Mouse (Mus musculus): ENCODE measurements around the gene Zfp385b. TPM values are rescaled to one million over a fixed set of nuclear protein-coding genes. Genes with fewer than 3 reads are reported as not detected.
A peak's percentile ranks its signal among the peaks of the same experiment; 100 is the strongest.

Zfp385b gene
- polyA plus RNA-seq, 1 experiment from 2014 or later = 6.8 TPM

- H3K9me3 ChIP-seq (ENCODE audit: control insufficient read depth, low read length) = no peaks in the 10 kb centered on the region
- H3K4me3 ChIP-seq (ENCODE audit: low read length) = no peak overlapping the region
- H3K27ac ChIP-seq (ENCODE audit: low read length) = no peak overlapping the region
- 83% methylated on average over 4 of the region's 4 CpGs for WGBS
- no peaks in the 10 kb centered on the region for H3K4me1 ChIP-seq (ENCODE audit: control insufficient read depth, insufficient read depth, low read length)
- no peaks in the 10 kb centered on the region for H3K27me3 ChIP-seq (replicated peaks; ENCODE audit: control insufficient read depth, insufficient read depth, low read length)
- no peaks in the 10 kb centered on the region for H3K36me3 ChIP-seq (ENCODE audit: control insufficient read depth, insufficient read depth, low read length)
- ATAC-seq = no peak
- H3K4me2 ChIP-seq (ENCODE audit: low read depth, low read length) = no peak overlapping the region
- no peak overlapping the region for H3K9ac ChIP-seq (ENCODE audit: low read depth, low read length)
Measured at GRCm38 (mm10) chr2:77556938-77557337, 262.5 kb downstream of the Zfp385b start.

DNA sequence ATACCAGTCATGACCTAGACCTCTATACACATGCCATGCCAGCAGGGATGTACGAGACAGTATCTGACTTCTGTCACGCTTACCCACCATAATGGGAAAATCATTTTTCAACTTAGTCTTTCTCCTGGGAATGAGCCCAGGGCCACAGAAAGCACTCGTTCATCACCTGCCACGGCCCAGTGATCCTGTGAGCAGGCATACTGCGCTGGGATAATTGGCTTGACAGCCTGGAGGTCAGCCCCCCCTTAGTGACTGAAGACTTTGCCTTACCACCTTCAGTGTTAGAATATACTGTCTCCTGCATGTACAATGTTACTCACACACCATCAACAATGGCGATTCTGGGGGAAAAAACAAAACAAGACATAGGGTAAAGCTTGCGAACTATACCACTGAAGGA is 263.5 kb downstream of the Zfp385b start:
- Histone ChIP-seq H3K27ac (ENCODE audit: low read length) (no peak overlapping the region), H3K4me2 (ENCODE audit: low read depth, low read length) (no peak overlapping the region), H3K27me3 (replicated peaks; ENCODE audit: control insufficient read depth, insufficient read depth, low read length) (no peaks in the 10 kb centered on the region), H3K9ac (ENCODE audit: low read depth, low read length) (no peak overlapping the region), H3K4me3 (ENCODE audit: low read length) (no peak overlapping the region), H3K9me3 (ENCODE audit: control insufficient read depth, low read length) (no peaks in the 10 kb centered on the region), H3K4me1 (ENCODE audit: control insufficient read depth, insufficient read depth, low read length) (no peaks in the 10 kb centered on the region), H3K36me3 (ENCODE audit: control insufficient read depth, insufficient read depth, low read length) (no peaks in the 10 kb centered on the region)
- ATAC-seq = no peak
- WGBS = 80% methylated on average over 7 of the region's 7 CpGs

- Histone ChIP-seq H3K4me1 (ENCODE audit: control insufficient read depth, insufficient read depth, low read length) (no peaks in the 10 kb centered on the region), H3K9me3 (ENCODE audit: control insufficient read depth, low read length) (no peaks in the 10 kb centered on the region), H3K9ac (ENCODE audit: low read depth, low read length) (no peak overlapping the region), H3K27me3 (replicated peaks; ENCODE audit: control insufficient read depth, insufficient read depth, low read length) (no peaks in the 10 kb centered on the region), H3K4me2 (ENCODE audit: low read depth, low read length) (no peak overlapping the region), H3K27ac (ENCODE audit: low read length) (no peak overlapping the region), H3K4me3 (ENCODE audit: low read length) (no peak overlapping the region), H3K36me3 (ENCODE audit: control insufficient read depth, insufficient read depth, low read length) (no peaks in the 10 kb centered on the region)
- WGBS = 36% methylated on average over 8 of the region's 8 CpGs
- no peak for ATAC-seq
Measured at GRCm38 (mm10) chr2:77552675-77553074, 266.8 kb downstream of the Zfp385b start.

- Histone ChIP-seq H3K9me3 (ENCODE audit: control insufficient read depth, low read length) (no peaks in the 10 kb centered on the region), H3K36me3 (ENCODE audit: control insufficient read depth, insufficient read depth, low read length) (no peaks in the 10 kb centered on the region), H3K27ac (ENCODE audit: low read length) (no peak overlapping the region), H3K4me3 (ENCODE audit: low read length) (no peak overlapping the region), H3K4me2 (ENCODE audit: low read depth, low read length) (no peak overlapping the region), H3K27me3 (replicated peaks; ENCODE audit: control insufficient read depth, insufficient read depth, low read length) (no peaks in the 10 kb centered on the region), H3K9ac (ENCODE audit: low read depth, low read length) (no peak overlapping the region), H3K4me1 (ENCODE audit: control insufficient read depth, insufficient read depth, low read length) (peaks cover 6% of the 10 kb centered on the region; the same call in 1 of the 2 replicates)
- 18% methylated on average over 1 of the region's 1 CpGs for WGBS
- ATAC-seq = 0 out of 2 replicates have a peak, but pooled peaks have one; percentile 34
Measured at GRCm38 (mm10) chr2:77543388-77543787, 276.1 kb downstream of the Zfp385b start.

- H3K4me1 ChIP-seq (ENCODE audit: control insufficient read depth, insufficient read depth, low read length) = peaks cover 6% of the 10 kb centered on the region; the same call in 1 of the 2 replicates
- H3K4me2 ChIP-seq (ENCODE audit: low read depth, low read length) = no peak overlapping the region
- H3K4me3 ChIP-seq (ENCODE audit: low read length) = no peak overlapping the region
- no peak overlapping the region for H3K9ac ChIP-seq (ENCODE audit: low read depth, low read length)
- H3K27ac ChIP-seq (ENCODE audit: low read length) = peak overlapping the region; percentile 54; the same call in 1 of the 2 replicates
- peak; percentile 91 for ATAC-seq
- H3K9me3 ChIP-seq (ENCODE audit: control insufficient read depth, low read length) = no peaks in the 10 kb centered on the region
- no peaks in the 10 kb centered on the region for H3K27me3 ChIP-seq (replicated peaks; ENCODE audit: control insufficient read depth, insufficient read depth, low read length)
- WGBS = 38% methylated on average over 2 of the region's 2 CpGs
- no peaks in the 10 kb centered on the region for H3K36me3 ChIP-seq (ENCODE audit: control insufficient read depth, insufficient read depth, low read length)
Measured at GRCm38 (mm10) chr2:77542605-77543004, 276.8 kb downstream of the Zfp385b start.

- WGBS = 87% methylated on average over 4 of the region's 4 CpGs
- no peak overlapping the region for H3K9ac ChIP-seq (ENCODE audit: low read depth, low read length)
Measured at GRCm38 (mm10) chr2:77541681-77542080, 277.8 kb downstream of the Zfp385b start.

GRCm38 (mm10) chr2:77540860-77541259 is 278.6 kb downstream of the Zfp385b start:
- Histone ChIP-seq H3K4me1 (ENCODE audit: control insufficient read depth, insufficient read depth, low read length) (peaks cover 6% of the 10 kb centered on the region; the same call in 1 of the 2 replicates), H3K27ac (ENCODE audit: low read length) (no peak overlapping the region), H3K4me3 (ENCODE audit: low read length) (no peak overlapping the region), H3K4me2 (ENCODE audit: low read depth, low read length) (no peak overlapping the region), H3K9ac (ENCODE audit: low read depth, low read length) (no peak overlapping the region), H3K27me3 (replicated peaks; ENCODE audit: control insufficient read depth, insufficient read depth, low read length) (no peaks in the 10 kb centered on the region), H3K9me3 (ENCODE audit: control insufficient read depth, low read length) (no peaks in the 10 kb centered on the region), H3K36me3 (ENCODE audit: control insufficient read depth, insufficient read depth, low read length) (no peaks in the 10 kb centered on the region)
- no peak; the same call in 1 of the 2 replicates for ATAC-seq
- 45% methylated on average over 3 of the region's 3 CpGs for WGBS

More at GRCm38 (mm10) chr2:77541681-77542080, 277.8 kb downstream of the Zfp385b start:
- peaks cover 6% of the 10 kb centered on the region; the same call in 1 of the 2 replicates for H3K4me1 ChIP-seq (ENCODE audit: control insufficient read depth, insufficient read depth, low read length)
- H3K4me2 ChIP-seq (ENCODE audit: low read depth, low read length) = no peak overlapping the region
- H3K4me3 ChIP-seq (ENCODE audit: low read length) = no peak overlapping the region
- no peaks in the 10 kb centered on the region for H3K36me3 ChIP-seq (ENCODE audit: control insufficient read depth, insufficient read depth, low read length)
- no peaks in the 10 kb centered on the region for H3K27me3 ChIP-seq (replicated peaks; ENCODE audit: control insufficient read depth, insufficient read depth, low read length)
- no peak for ATAC-seq
- H3K27ac ChIP-seq (ENCODE audit: low read length) = no peak overlapping the region
- H3K9me3 ChIP-seq (ENCODE audit: control insufficient read depth, low read length) = no peaks in the 10 kb centered on the region

DNA sequence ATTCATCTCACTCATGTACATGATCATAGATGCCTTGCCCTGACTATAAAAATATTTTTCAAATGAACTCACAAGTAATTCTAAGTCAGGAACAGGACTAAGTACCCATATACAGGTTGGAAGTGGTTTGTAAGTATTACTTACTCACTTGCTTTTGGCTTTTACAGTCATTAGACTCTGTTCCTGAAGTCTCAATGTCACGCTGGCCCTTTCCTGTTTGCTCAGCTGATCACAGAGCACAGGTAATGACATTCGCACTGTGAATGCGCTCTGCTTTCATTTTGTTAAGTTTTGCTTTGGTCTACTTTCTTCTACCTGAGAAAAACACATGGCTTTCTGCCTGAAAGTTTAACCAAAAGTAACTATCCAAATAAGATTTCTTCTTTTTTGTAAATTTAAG is 282.9 kb downstream of the Zfp385b start:
- no peak overlapping the region for H3K4me2 ChIP-seq (ENCODE audit: low read depth, low read length)
- no peak overlapping the region for H3K9ac ChIP-seq (ENCODE audit: low read depth, low read length)
- H3K27ac ChIP-seq (ENCODE audit: low read length) = no peak overlapping the region
- WGBS = 64% methylated on average over 3 of the region's 3 CpGs
- H3K4me3 ChIP-seq (ENCODE audit: low read length) = no peak overlapping the region
- no peaks in the 10 kb centered on the region for H3K9me3 ChIP-seq (ENCODE audit: control insufficient read depth, low read length)
- H3K4me1 ChIP-seq (ENCODE audit: control insufficient read depth, insufficient read depth, low read length) = no peaks in the 10 kb centered on the region; the same call in 1 of the 2 replicates
- no peaks in the 10 kb centered on the region for H3K27me3 ChIP-seq (replicated peaks; ENCODE audit: control insufficient read depth, insufficient read depth, low read length)
- ATAC-seq = peak; percentile 64; the same call in 1 of the 2 replicates
- H3K36me3 ChIP-seq (ENCODE audit: control insufficient read depth, insufficient read depth, low read length) = no peaks in the 10 kb centered on the region

DNA sequence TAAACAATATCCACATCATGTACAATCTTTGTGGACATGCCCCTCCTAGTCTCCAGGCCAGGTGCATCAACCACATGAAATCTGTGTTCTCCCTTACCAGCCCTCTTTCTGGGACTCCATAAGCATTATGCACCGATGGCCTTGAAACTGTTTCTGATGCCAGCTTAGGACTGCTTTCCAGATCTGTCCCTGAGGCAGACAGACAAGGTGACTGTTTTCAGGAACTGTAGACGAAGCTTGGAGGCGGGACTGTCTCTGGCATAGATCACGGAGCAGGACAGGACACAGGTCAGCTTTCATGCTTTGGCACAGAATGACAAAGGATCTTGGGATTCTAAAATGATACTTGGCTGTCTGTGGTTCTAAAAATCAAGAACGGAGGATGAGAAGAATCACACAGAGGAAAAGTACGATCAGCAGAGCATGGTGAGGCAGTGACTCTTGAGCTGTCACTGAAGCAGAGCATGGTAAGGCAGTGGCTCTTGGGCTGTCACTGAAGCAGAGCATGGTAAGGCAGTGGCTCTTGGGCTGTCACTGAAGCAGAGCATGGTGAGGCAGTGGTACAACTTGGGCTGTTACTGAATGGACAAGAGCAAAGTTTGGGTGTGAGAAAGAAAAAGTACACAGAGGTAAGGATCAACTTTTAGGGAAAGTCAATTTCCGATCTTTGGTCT is 291.2 kb downstream of the Zfp385b start:
- no peak overlapping the region for H3K4me2 ChIP-seq (ENCODE audit: low read depth, low read length)
- no peaks in the 10 kb centered on the region for H3K36me3 ChIP-seq (ENCODE audit: control insufficient read depth, insufficient read depth, low read length)
- no peaks in the 10 kb centered on the region for H3K4me1 ChIP-seq (ENCODE audit: control insufficient read depth, insufficient read depth, low read length)
- ATAC-seq = no peak
- H3K9me3 ChIP-seq (ENCODE audit: control insufficient read depth, low read length) = no peaks in the 10 kb centered on the region
- WGBS = 71% methylated on average over 7 of the region's 7 CpGs
- no peak overlapping the region for H3K27ac ChIP-seq (ENCODE audit: low read length)
- no peak overlapping the region for H3K9ac ChIP-seq (ENCODE audit: low read depth, low read length)
- H3K4me3 ChIP-seq (ENCODE audit: low read length) = no peak overlapping the region
- H3K27me3 ChIP-seq (replicated peaks; ENCODE audit: control insufficient read depth, insufficient read depth, low read length) = no peaks in the 10 kb centered on the region

Measured in intestine, embryonic 16.5 days (tissue).